Mouse (Mus musculus) left cerebral cortex, postnatal 25 days (tissue): Measurements from ENCODE around the gene Tmem185b. TPM values are rescaled to one million over a fixed set of nuclear protein-coding genes. Genes with fewer than 3 reads are reported as not detected.

Source experiments
- DNase-seq, 2 experiments: peaks; one replicate each; pipeline ENCODE4 v3.0.0; 2022; ENCODE audit warnings: low spot score in 2 of 2, mixed read lengths in 1 of 2
- intact Hi-C: fragments of 180-260 bp; cut with DNase I; formaldehyde crosslinking; loops from one replicate; pipeline ENCODE4 v1.15.1; 2025
- total RNA-seq, 2 experiments: library from RNA; stranded (reverse); gene quantifications; 2 replicates each; pipeline ENCODE4 v1.2.3; 2021

Tmem185b gene
- total RNA-seq, 2 experiments from 2014 or later, result 13.9 to 18.5 TPM

DNA sequence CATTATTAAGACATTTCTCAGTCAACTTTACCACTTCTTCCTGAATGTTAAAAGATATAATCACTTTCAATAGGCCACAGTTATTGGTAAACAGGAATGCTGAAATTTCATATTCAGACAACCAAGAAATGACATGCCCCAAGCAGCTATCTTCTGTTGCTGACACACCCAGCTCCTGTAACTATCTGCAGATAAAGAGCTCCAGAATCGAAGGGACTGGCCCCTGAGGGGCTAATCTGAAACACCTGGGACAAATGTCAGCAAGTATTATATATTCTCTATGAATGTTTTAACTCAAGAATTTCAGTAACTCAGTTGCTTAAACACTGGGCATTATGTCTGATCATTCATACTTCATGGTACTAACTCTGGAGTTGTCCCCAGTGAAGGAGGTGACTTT lies 44.2 kb downstream of the Tmem185b start:
- intact Hi-C loops, result no loop called here
- DNase-seq, result no peak

Other genes starting within 250 kb of the Tmem185b start
- 1 to 10 TPM; 4.6 to 5.8 TPM for gene Inhbb, start 103.9 kb upstream of the Tmem185b start, total RNA-seq
- gene Ralb, start 21.4 kb upstream of the Tmem185b start, total RNA-seq, result 10 to 100 TPM; 22.7 to 24.0 TPM
- 1 to 10 TPM; 6.0 to 8.0 TPM for gene Epb41l5, start 122.8 kb downstream of the Tmem185b start, total RNA-seq